Mouse (Mus musculus): Measurements from ENCODE around the gene Exosc1. TPM values are rescaled to one million over a fixed set of nuclear protein-coding genes. Genes with fewer than 3 reads are reported as not detected.

Gene Exosc1
- polyA plus RNA-seq, 1 experiment = 5.9 TPM

DNA sequence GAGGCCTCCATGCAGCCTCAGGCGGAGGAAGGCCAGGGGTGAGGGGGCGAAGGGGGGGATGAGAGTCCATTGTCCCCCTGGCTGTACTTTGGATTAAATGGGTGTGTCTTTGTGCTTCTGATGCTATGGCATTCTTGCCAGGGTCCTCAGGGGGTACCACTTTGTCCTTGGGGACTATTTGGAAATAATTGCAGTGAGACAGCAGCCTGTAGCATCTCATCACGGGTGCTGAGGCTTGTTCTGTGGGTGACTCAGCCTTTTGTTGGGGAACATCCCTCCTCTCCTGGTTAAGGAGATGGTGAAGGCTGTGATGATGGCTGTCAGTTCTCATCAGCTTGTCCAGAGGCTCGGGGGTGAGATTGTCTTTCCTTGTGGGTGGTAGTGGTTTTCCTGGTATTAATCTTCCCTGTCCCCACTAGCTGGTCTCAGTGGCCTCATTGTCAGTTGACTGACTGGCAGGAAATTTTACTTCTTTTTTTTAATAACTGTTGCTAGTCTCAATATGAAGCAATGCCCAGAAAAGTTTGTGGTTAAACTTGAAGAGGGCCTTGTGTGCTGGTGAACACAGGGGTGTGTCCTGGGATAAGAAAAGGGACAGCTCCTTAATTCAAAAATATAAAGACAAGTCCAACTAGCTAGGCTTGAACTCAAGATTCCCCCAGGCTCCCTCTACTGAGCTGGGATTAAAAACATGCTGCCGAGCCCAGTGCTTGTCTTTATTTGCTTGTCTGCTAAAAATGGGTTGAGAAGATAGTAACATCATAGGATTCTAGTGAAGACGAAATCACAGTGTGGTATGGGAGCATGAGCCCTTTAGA, 19.2 kb downstream of the Exosc1 start:
- Histone ChIP-seq H3K4me3 (ENCODE audit: low read depth, low read length) (peak overlapping the region; percentile 32), H3K4me1 (ENCODE audit: control insufficient read depth, insufficient read depth, insufficient read length, low read length) (peaks cover 6% of the 10 kb centered on the region; the same call in 1 of the 2 replicates), H3K36me3 (ENCODE audit: control insufficient read depth, insufficient read depth, low read length) (peaks cover 28% of the 10 kb centered on the region), H3K27me3 (ENCODE audit: control insufficient read depth, insufficient read depth, low read length) (no peaks in the 10 kb centered on the region), H3K27ac (ENCODE audit: insufficient read depth, low read depth, low read length) (no peak overlapping the region)
- WGBS = 55% methylated on average over 6 of the region's 6 CpGs
- TF ChIP-seq CTCF (IDR thresholded peaks at IDR 0.05; ENCODE audit: extremely low read depth, insufficient read length, insufficient replicate concordance, low read depth, low read length) (no peak), POLR2A (IDR thresholded peaks at IDR 0.05; ENCODE audit: low read depth, low read length) (no peak)

DNA sequence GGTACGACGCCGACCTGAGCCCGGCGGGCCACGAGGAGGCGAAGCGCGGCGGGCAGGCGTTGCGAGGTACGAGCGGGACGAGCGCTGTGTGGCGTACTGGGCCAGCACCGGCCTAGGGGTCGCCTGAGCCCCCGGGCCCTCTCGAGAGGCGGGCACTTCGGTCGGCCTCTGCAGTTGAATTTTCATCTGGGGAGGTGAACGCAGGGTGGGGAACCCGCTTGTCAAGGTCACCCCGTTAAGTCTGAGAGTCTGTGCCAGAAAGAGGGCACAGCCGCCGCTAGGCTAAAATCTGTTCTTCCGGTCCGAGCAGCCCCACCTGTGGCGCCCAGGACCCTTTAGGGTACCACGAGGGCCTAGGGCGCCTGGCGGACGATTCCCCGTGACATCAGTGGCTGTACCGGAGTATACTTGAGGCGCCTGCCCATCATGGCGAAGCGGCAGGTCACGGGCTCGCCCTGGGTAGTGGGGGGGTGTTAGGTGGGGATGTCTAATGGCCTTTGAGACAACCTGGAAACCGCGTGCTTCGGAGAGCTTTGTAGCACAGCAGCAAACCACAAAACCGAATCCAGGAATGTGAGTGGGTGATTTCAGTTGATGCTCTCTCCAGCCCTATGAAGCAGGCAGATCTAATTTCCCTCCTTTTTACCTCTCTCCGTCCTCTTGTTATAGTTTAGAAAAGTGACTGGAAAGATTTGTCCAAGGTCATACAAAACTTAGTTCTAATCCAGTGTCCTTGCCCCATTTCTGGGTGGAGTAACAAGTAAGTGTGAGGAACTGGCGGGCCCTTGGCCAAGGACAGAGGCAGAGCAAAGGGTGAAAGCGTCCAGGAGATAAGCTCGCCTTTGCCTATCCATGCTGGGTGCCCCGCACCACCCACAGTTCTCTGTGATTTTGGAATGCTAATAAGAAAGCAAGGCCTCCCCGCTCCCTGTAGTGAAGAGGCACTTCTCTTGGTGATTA, 20.8 kb downstream of the Exosc1 start:
- peak overlapping the region; percentile 81 for H3K27ac ChIP-seq (ENCODE audit: insufficient read depth, low read depth, low read length)
- H3K27me3 ChIP-seq (ENCODE audit: control insufficient read depth, insufficient read depth, low read length) = no peaks in the 10 kb centered on the region
- TF ChIP-seq CTCF (IDR thresholded peaks at IDR 0.05; ENCODE audit: extremely low read depth, insufficient read length, insufficient replicate concordance, low read depth, low read length) (no peak), POLR2A (IDR thresholded peaks at IDR 0.05; ENCODE audit: low read depth, low read length) (peak; percentile 28; the same call in 1 of the 2 replicates)
- H3K4me3 ChIP-seq (ENCODE audit: low read depth, low read length) = peak overlapping the region; percentile 98
- H3K4me1 ChIP-seq (ENCODE audit: control insufficient read depth, insufficient read depth, insufficient read length, low read length) = peaks cover 6% of the 10 kb centered on the region; the same call in 1 of the 2 replicates
- peaks cover 22% of the 10 kb centered on the region for H3K36me3 ChIP-seq (ENCODE audit: control insufficient read depth, insufficient read depth, low read length)
- WGBS = under 1% methylated on average over 53 of the region's 53 CpGs

DNA sequence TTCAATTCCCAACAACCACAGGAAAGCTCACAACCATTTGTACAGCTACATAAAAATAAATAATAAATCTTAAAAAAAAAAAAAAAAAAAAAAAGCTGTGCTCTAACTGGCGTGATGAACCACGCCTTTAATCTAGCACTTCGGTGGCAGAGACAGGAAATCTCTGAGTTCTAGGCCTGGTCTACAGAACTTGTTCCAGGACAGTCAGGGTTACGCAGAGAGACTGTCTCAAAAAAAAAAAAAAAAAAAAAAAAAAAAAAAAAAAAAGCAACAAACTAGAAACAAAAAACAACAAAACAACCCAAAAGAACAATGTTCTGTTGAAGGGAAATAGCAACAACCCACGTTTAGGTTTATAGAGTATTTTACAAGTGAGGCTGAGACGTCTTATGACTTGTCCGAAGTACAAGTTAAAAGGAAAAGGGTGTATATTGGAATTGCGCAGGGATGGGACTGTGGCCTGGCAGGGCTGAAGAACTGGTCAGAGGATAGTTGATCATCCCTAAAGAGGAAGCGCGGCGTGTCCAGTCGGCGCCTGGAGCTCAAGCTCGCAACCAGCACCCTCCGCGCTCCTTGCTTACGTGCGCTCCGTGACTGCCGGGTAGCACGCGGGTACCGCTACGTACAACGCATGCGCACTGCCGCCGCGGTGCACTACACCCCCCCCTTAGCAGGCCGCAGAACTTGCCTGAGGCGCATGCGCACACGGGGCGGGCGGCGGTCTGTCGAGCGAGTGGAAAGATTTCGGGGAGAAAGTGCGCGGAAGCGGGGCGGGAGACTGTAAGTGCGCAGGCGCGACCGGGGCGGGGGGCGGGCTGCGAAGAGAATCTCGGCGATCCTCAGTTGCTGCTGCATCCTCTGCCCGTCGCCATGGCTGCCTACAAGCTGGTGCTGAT, 21.8 kb downstream of the Exosc1 start, which contains the start of gene Pgam1:
Gene Pgam1, plus strand, starts transcription at position 746 of the 896 bp plus-strand sequence.
- no peaks in the 10 kb centered on the region for H3K27me3 ChIP-seq (ENCODE audit: control insufficient read depth, insufficient read depth, low read length)
- WGBS = 3% methylated on average over 51 of the region's 54 CpGs
- peak within 1 kb of the TSS; percentile 94 for H3K27ac ChIP-seq (ENCODE audit: insufficient read depth, low read depth, low read length)
- H3K36me3 ChIP-seq (ENCODE audit: control insufficient read depth, insufficient read depth, low read length) = peaks cover 14% of the 10 kb centered on the region
- peak within 1 kb of the TSS; percentile 98 for H3K4me3 ChIP-seq (ENCODE audit: low read depth, low read length)
- TF ChIP-seq CTCF (IDR thresholded peaks at IDR 0.05; ENCODE audit: extremely low read depth, insufficient read length, insufficient replicate concordance, low read depth, low read length) = no peak
- no peak for TF ChIP-seq POLR2A (IDR thresholded peaks at IDR 0.05; ENCODE audit: low read depth, low read length)
- peaks cover 12% of the 10 kb centered on the region; the same call in 1 of the 2 replicates for H3K4me1 ChIP-seq (ENCODE audit: control insufficient read depth, insufficient read depth, insufficient read length, low read length)

DNA sequence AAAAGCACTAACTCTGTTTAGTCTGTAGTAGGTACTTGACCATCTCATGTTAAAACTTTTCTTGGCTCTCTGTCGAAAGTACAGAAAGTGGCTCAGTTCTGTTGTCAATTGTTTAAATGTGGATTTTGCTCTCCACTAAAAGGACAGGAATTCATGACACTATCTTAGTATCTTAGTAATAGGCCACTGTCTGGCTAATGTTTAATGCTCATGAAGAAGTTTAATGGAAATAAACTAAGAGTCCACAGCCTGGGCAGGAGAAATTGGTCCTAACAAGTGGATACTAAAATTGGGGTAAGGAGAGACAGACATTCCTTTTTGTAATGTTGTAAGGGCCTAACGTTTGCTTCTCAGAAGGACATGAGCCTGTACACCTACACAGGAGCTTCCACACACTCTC, 22.8 kb downstream of the Exosc1 start:
- 82% methylated on average over 2 of the region's 2 CpGs for WGBS
- no peaks in the 10 kb centered on the region for H3K27me3 ChIP-seq (ENCODE audit: control insufficient read depth, insufficient read depth, low read length)
- H3K4me1 ChIP-seq (ENCODE audit: control insufficient read depth, insufficient read depth, insufficient read length, low read length) = peaks cover 12% of the 10 kb centered on the region; the same call in 1 of the 2 replicates
- no peak overlapping the region for H3K27ac ChIP-seq (ENCODE audit: insufficient read depth, low read depth, low read length)
- peaks cover 7% of the 10 kb centered on the region; the same call in 1 of the 2 replicates for H3K36me3 ChIP-seq (ENCODE audit: control insufficient read depth, insufficient read depth, low read length)
- no peak overlapping the region for H3K4me3 ChIP-seq (ENCODE audit: low read depth, low read length)
- TF ChIP-seq POLR2A (IDR thresholded peaks at IDR 0.05; ENCODE audit: low read depth, low read length) = no peak
- TF ChIP-seq CTCF (IDR thresholded peaks at IDR 0.05; ENCODE audit: extremely low read depth, insufficient read length, insufficient replicate concordance, low read depth, low read length) = no peak

DNA sequence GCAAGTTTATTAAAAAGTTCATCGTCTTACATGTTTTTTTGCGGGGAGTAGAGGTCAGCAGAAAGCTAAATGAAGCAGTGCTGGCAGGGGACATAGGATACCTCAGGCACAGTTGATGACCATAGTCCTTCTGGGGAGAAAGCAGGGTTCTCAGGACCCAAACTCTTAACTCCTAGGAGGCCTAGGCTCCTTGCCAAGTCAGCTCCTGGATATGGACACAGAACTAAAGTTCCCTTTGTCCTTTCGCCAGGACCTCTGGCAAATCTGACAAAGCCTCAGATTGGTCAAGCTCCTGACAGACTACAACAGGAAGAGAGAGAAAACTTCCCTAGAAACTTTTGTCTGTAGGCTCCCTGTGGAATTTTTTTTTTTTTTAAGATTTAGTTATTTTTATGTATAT, 24.5 kb downstream of the Exosc1 start:
- no peaks in the 10 kb centered on the region for H3K27me3 ChIP-seq (ENCODE audit: control insufficient read depth, insufficient read depth, low read length)
- H3K4me3 ChIP-seq (ENCODE audit: low read depth, low read length) = no peak overlapping the region
- H3K36me3 ChIP-seq (ENCODE audit: control insufficient read depth, insufficient read depth, low read length) = peaks cover 1% of the 10 kb centered on the region; the same call in 1 of the 2 replicates
- TF ChIP-seq POLR2A (IDR thresholded peaks at IDR 0.05; ENCODE audit: low read depth, low read length) (no peak), CTCF (IDR thresholded peaks at IDR 0.05; ENCODE audit: extremely low read depth, insufficient read length, insufficient replicate concordance, low read depth, low read length) (no peak)
- peaks cover 10% of the 10 kb centered on the region; the same call in 1 of the 2 replicates for H3K4me1 ChIP-seq (ENCODE audit: control insufficient read depth, insufficient read depth, insufficient read length, low read length)
- no peak overlapping the region for H3K27ac ChIP-seq (ENCODE audit: insufficient read depth, low read depth, low read length)
- WGBS = 86% methylated on average over 3 of the region's 3 CpGs

DNA sequence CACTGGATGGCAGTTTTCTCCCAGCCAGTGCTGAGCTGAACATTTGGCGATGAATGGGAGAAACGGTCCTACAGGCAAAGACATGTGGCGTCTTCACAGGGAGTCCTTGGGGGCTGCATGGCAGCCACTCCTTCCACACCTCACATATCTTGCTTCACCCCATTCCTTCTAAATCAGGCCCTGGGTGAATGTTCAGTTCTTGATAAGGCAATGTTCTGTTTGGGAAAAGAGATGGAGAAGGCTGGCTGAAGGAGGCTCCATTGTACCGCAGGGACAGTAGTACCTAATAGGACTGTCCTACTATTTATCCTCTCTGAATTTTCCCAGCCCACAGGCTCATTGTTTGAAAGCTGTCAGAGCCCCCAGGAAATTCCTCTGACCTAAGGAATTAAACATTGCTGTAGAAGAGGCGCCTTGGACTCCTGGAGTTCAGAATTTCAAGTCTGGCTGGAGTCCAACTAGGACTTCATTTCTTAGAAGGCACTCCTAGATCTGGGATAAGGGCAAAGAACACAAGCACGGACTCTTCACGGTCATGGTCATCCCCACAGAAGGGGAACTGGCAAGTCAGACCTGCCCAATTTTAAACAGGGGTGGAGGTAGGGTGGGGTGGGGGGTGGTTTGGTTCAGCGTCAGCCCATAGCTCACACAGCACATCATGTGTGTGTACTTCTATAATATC, 26.0 kb downstream of the Exosc1 start:
- no peak for TF ChIP-seq CTCF (IDR thresholded peaks at IDR 0.05; ENCODE audit: extremely low read depth, insufficient read length, insufficient replicate concordance, low read depth, low read length)
- TF ChIP-seq POLR2A (IDR thresholded peaks at IDR 0.05; ENCODE audit: low read depth, low read length) = no peak
- H3K4me3 ChIP-seq (ENCODE audit: low read depth, low read length) = no peak overlapping the region
- H3K4me1 ChIP-seq (ENCODE audit: control insufficient read depth, insufficient read depth, insufficient read length, low read length) = peaks cover 6% of the 10 kb centered on the region; the same call in 1 of the 2 replicates
- H3K27me3 ChIP-seq (ENCODE audit: control insufficient read depth, insufficient read depth, low read length) = no peaks in the 10 kb centered on the region
- no peak overlapping the region for H3K27ac ChIP-seq (ENCODE audit: insufficient read depth, low read depth, low read length)
- 37% methylated on average over 8 of the region's 8 CpGs for WGBS
- no peaks in the 10 kb centered on the region for H3K36me3 ChIP-seq (ENCODE audit: control insufficient read depth, insufficient read depth, low read length)
